ENCODE assay signal across 8 mouse cellular contexts in the genomic region with DNA sequence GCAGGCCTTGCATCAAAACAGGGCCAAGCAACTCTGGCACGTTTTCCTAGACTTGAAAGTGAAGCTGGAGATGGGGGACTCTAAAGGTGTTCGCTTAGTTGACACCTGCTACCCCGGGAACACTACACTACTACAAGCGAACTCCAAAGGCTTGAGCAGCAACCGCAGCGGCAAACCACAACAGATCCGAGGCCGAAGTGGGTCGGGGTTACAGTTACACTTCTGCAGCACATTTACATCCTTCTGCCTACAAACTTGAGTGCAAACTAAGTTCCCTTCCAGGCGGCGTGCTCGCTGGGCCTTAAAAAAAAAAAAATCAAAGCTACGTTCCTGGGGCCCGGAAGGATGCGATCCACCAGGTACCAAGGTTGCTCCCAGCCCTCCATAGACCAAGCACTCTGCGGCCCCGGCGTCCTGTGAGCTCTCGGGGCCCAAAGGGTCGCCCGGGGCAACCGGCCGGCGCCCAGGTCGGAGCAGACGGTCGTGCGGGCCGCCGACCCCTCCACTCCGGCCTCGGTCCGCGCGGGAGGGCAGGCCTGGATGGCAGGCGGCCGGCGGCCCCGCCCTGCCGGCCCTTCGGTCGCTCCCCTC. TPM values are rescaled to one million over a fixed set of nuclear protein-coding genes. Genes with fewer than 3 reads are reported as not detected.
DNase-seq lines count a peak whose midpoint lies in the region; ATAC-seq and TF ChIP-seq lines count a peak whose summit lies in the region.

No protein-coding gene starts in this region.

- no peak for TF ChIP-seq CTCF in spleen, adult 2 months (IDR thresholded peaks at IDR 0.05; ENCODE audit: extremely low read depth, insufficient read depth, insufficient read length, insufficient replicate concordance)

- H3K27me3 ChIP-seq in embryonic facial prominence, embryonic 12.5 days: no peaks in the 10 kb centered on the region
- no peaks in the 10 kb centered on the region for H3K27me3 ChIP-seq in hindbrain, embryonic 14.5 days (ENCODE audit: control insufficient read depth, insufficient read depth, low read length)
- H3K27me3 ChIP-seq in lung, embryonic 16.5 days (ENCODE audit: control insufficient read depth, insufficient read depth, low read depth, low read length): no peaks in the 10 kb centered on the region
- no peaks in the 10 kb centered on the region for H3K27me3 ChIP-seq in spleen, adult 2 months (ENCODE audit: control insufficient read depth, insufficient read depth, low read length)

- peak; percentile 18 for DNase-seq in layer of hippocampus, adult 11-12 months (ENCODE audit: low spot score)
- no peak for DNase-seq in layer of hippocampus, adult 9-10 months (ENCODE audit: low spot score)
- peak; percentile 68 for DNase-seq in R1 (ENCODE audit: low read depth, low spot score)
- peak; percentile 45 for DNase-seq in hindbrain, embryonic 14.5 days (ENCODE audit: low spot score)
- DNase-seq in spleen, adult 2 months (ENCODE audit: low read depth in 1 of 2, low spot score in 2 of 2): peak in 1 of 2 experiments; percentile 22
- no peak for DNase-seq in urinary bladder, adult 2 months (ENCODE audit: low spot score)

- no peaks in the 10 kb centered on the region for H3K9me3 ChIP-seq in embryonic facial prominence, embryonic 12.5 days
- H3K9me3 ChIP-seq in hindbrain, embryonic 14.5 days (ENCODE audit: control insufficient read depth, low read length): no peaks in the 10 kb centered on the region
- H3K9me3 ChIP-seq in lung, embryonic 16.5 days (ENCODE audit: control insufficient read depth, low read length): no peaks in the 10 kb centered on the region

- peaks cover 17% of the 10 kb centered on the region for H3K4me1 ChIP-seq in embryonic facial prominence, embryonic 12.5 days
- H3K4me1 ChIP-seq in hindbrain, embryonic 14.5 days (replicated peaks; ENCODE audit: control insufficient read depth, insufficient read depth, low read length): peaks cover 23% of the 10 kb centered on the region
- peaks cover 25% of the 10 kb centered on the region for H3K4me1 ChIP-seq in lung, embryonic 16.5 days (replicated peaks; ENCODE audit: control insufficient read depth, insufficient read depth, low read length)
- H3K4me1 ChIP-seq in spleen, adult 2 months (ENCODE audit: control insufficient read depth, insufficient read depth, insufficient read length): peaks cover 8% of the 10 kb centered on the region

- ATAC-seq in embryonic facial prominence, embryonic 12.5 days (ENCODE audit: insufficient number of reproducible peaks, insufficient read depth, low FRiP score, low TSS enrichment): peak; percentile 23
- peak; percentile 31 for ATAC-seq in hindbrain, embryonic 14.5 days (ENCODE audit: low FRiP score)
- no peak for ATAC-seq in lung, embryonic 16.5 days (ENCODE audit: low read depth)

- H3K36me3 ChIP-seq in embryonic facial prominence, embryonic 12.5 days: no peaks in the 10 kb centered on the region
- H3K36me3 ChIP-seq in hindbrain, embryonic 14.5 days (replicated peaks; ENCODE audit: control insufficient read depth, insufficient read depth): peaks cover under 1% of the 10 kb centered on the region; the same call in 1 of the 2 replicates
- H3K36me3 ChIP-seq in lung, embryonic 16.5 days (ENCODE audit: control insufficient read depth, insufficient read depth, low read length): no peaks in the 10 kb centered on the region
- no peaks in the 10 kb centered on the region for H3K36me3 ChIP-seq in spleen, adult 2 months (ENCODE audit: control insufficient read depth, insufficient read depth, low read length)

- peak overlapping the region; percentile 61 for H3K4me2 ChIP-seq in embryonic facial prominence, embryonic 12.5 days (replicated peaks)
- H3K4me2 ChIP-seq in hindbrain, embryonic 14.5 days (replicated peaks): peak overlapping the region; percentile 94
- peak overlapping the region; percentile 77 for H3K4me2 ChIP-seq in lung, embryonic 16.5 days (ENCODE audit: low read depth, low read length)

- TF ChIP-seq POLR2A in spleen, adult 2 months (IDR thresholded peaks at IDR 0.05; ENCODE audit: low read depth, low read length): no peak

- WGBS in embryonic facial prominence, embryonic 12.5 days: under 1% methylated on average over 34 of the region's 42 CpGs
- under 1% methylated on average over 36 of the region's 42 CpGs for WGBS in hindbrain, embryonic 14.5 days
- WGBS in lung, embryonic 16.5 days: under 1% methylated on average over 37 of the region's 42 CpGs
- 1% methylated on average over 39 of the region's 42 CpGs for WGBS in spleen, adult 2 months

- H3K4me3 ChIP-seq in embryonic facial prominence, embryonic 12.5 days: peak overlapping the region; percentile 92
- H3K4me3 ChIP-seq in hindbrain, embryonic 14.5 days (replicated peaks; ENCODE audit: low read length): peak overlapping the region; percentile 98
- peak overlapping the region; percentile 82 for H3K4me3 ChIP-seq in lung, embryonic 16.5 days (ENCODE audit: low read length)
- peak overlapping the region; percentile 73 for H3K4me3 ChIP-seq in spleen, adult 2 months (ENCODE audit: extremely low read depth, insufficient read depth, insufficient read length)

- peak overlapping the region; percentile 98 for H3K9ac ChIP-seq in embryonic facial prominence, embryonic 12.5 days
- H3K9ac ChIP-seq in hindbrain, embryonic 14.5 days: peak overlapping the region; percentile 98
- H3K9ac ChIP-seq in lung, embryonic 16.5 days (ENCODE audit: low read length): peak overlapping the region; percentile 90

- H3K27ac ChIP-seq in embryonic facial prominence, embryonic 12.5 days: peak overlapping the region; percentile 99
- H3K27ac ChIP-seq in hindbrain, embryonic 14.5 days: peak overlapping the region; percentile 95
- peak overlapping the region; percentile 97 for H3K27ac ChIP-seq in lung, embryonic 16.5 days (ENCODE audit: low read length)
- H3K27ac ChIP-seq in spleen, adult 2 months (ENCODE audit: insufficient read depth, low read length): peak overlapping the region; percentile 67; the same call in 1 of the 2 replicates

RNA-seq across cellular contexts. Expression of gene Sec24b, which starts 1.5 kb away (rescaled TPM):
- 34.3 and 35.6 TPM in 2 replicates for polyA plus RNA-seq in embryonic facial prominence, embryonic 12.5 days (2016; fragmentation: Nextera tagmentation; extraction: Ambion mirVana)
- polyA plus RNA-seq in hindbrain, embryonic 14.5 days (2014; fragmentation: Nextera tagmentation; extraction: Ambion mirVana): 35.0 and 38.5 TPM in 2 replicates
- 31.1 and 35.6 TPM in 2 replicates for polyA plus RNA-seq in lung, embryonic 16.5 days (2015; fragmentation: Nextera tagmentation; extraction: Ambion mirVana)
- polyA plus RNA-seq in spleen, adult 2 months (2012; rRNA removed): 58.2 and 63.8 TPM in 2 replicates
- 60.6 and 63.7 TPM in 2 replicates for polyA plus RNA-seq in urinary bladder, adult 2 months (2012; rRNA removed)

Comparison
In these comparisons a context has a peak if more than half of its experiments do, and no peak if none do; other contexts are left out.
1. DNase-seq: peak in layer of hippocampus, adult 11-12 months (single experiment), R1 (single experiment) and hindbrain, embryonic 14.5 days (single experiment); none in layer of hippocampus, adult 9-10 months (single experiment) and urinary bladder, adult 2 months (single experiment).
2. Peak in every context shown above with its lines, with median percentiles within 50 percentile points of each other: H3K27ac ChIP-seq, H3K4me2 ChIP-seq, H3K4me3 ChIP-seq and H3K9ac ChIP-seq.